Mouse (Mus musculus) left cerebral cortex, adult 2 months (tissue): Measurements from ENCODE around the gene Tex261. TPM values are rescaled to one million over a fixed set of nuclear protein-coding genes. Genes with fewer than 3 reads are reported as not detected.

ENCODE experiments used
- DNase-seq, 2 experiments: peaks; one replicate each; pipeline ENCODE4 v3.0.0; 2021 to 2022; ENCODE audit warnings: low spot score in 2 of 2, mixed read lengths in 1 of 2; ENCODE audit errors: extremely low spot score in 1 of 2
- H3K27ac ChIP-seq: fragments of 200-600 bp; 2 replicates; pipeline ENCODE4 v1.8.1; 2022
- H3K4me3 ChIP-seq: fragments of 200-600 bp; 2 replicates; pipeline ENCODE4 v1.8.1; 2022
- CTCF ChIP-seq: fragments of 200-600 bp; IDR thresholded peaks from 2 replicates; pipeline ENCODE4 v1.8.1; 2022; ENCODE audit warnings: antibody characterized with exemption, mild to moderate bottlenecking, moderate library complexity
- intact Hi-C: fragments of 180-260 bp; cut with DNase I; formaldehyde crosslinking; loops from one replicate; pipeline ENCODE4 v1.15.1; 2025
- total RNA-seq, 2 experiments: library from RNA; stranded (reverse); gene quantifications; 2 replicates each; pipeline ENCODE4 v1.2.3; 2021

Tex261 gene
- total RNA-seq, 2 experiments from 2014 or later = 49.1 to 53.9 TPM

GRCm38 (mm10) chr6:83788554-83788953, 12.9 kb upstream of the Tex261 start:
- intact Hi-C loops = no loop called here
- no peak overlapping the region for H3K4me3 ChIP-seq
- no peak for DNase-seq
- no peak for TF ChIP-seq CTCF
- no peak overlapping the region for H3K27ac ChIP-seq

GRCm38 (mm10) chr6:83786426-83786825, 10.8 kb upstream of the Tex261 start:
- no peak for DNase-seq
- Histone ChIP-seq H3K4me3 (no peak overlapping the region), H3K27ac (no peak overlapping the region)
- intact Hi-C loops = no loop called here
- TF ChIP-seq CTCF = no peak

GRCm38 (mm10) chr6:83779026-83779425, 3.4 kb upstream of the Tex261 start:
- H3K27ac ChIP-seq = no peak overlapping the region
- no peak for DNase-seq
- intact Hi-C loops = loop anchor here (5.0 to 10.0 kb wide), 2 partner anchors 133 to 454 kb away; partner anchors contain the start of genes Mob1a and Mthfd2
- no peak overlapping the region for H3K4me3 ChIP-seq
- peak; percentile 73 for TF ChIP-seq CTCF

GRCm38 (mm10) chr6:83778306-83778705, 2.7 kb upstream of the Tex261 start:
- DNase-seq = no peak
- intact Hi-C loops = loop anchor here (5.0 to 10.0 kb wide), 2 partner anchors 134 to 454 kb away; partner anchors contain the start of genes Mob1a and Mthfd2
- no peak for TF ChIP-seq CTCF
- no peak overlapping the region for H3K4me3 ChIP-seq
- H3K27ac ChIP-seq = no peak overlapping the region

- intact Hi-C loops = loop anchor here (5.0 to 10.0 kb wide), 2 partner anchors 137 to 450 kb away; partner anchors contain the start of genes Mob1a and Mthfd2
- Histone ChIP-seq H3K4me3 (peak overlapping the region; percentile 97), H3K27ac (peak overlapping the region; percentile 90)
- DNase-seq = no peak
- no peak for TF ChIP-seq CTCF
Measured at GRCm38 (mm10) chr6:83774781-83775563, 641 bp downstream of the Tex261 start.

- DNase-seq = no peak
- Histone ChIP-seq H3K27ac (no peak overlapping the region), H3K4me3 (peak overlapping the region; percentile 30)
- no peak for TF ChIP-seq CTCF
- intact Hi-C loops = loop anchor here (10.0 kb wide), 1 partner anchor 449 kb away; the partner anchor contains the start of genes Mob1a and Mthfd2
Measured at GRCm38 (mm10) chr6:83774126-83774525, 1.5 kb downstream of the Tex261 start.

GRCm38 (mm10) chr6:83768485-83768884, 7.1 kb downstream of the Tex261 start:
- DNase-seq = no peak
- no peak for TF ChIP-seq CTCF
- Histone ChIP-seq H3K4me3 (no peak overlapping the region), H3K27ac (no peak overlapping the region)
- intact Hi-C loops = no loop called here

- DNase-seq = no peak
- intact Hi-C loops = no loop called here
Measured at GRCm38 (mm10) chr6:83766982-83767381, 8.6 kb downstream of the Tex261 start.

GRCm38 (mm10) chr6:83762880-83763431, 12.7 kb downstream of the Tex261 start:
- TF ChIP-seq CTCF = no peak; the same call in 1 of the 2 replicates
- intact Hi-C loops = no loop called here
- Histone ChIP-seq H3K4me3 (no peak overlapping the region), H3K27ac (no peak overlapping the region)
- DNase-seq = no peak

More at GRCm38 (mm10) chr6:83766982-83767381, 8.6 kb downstream of the Tex261 start:
- Histone ChIP-seq H3K4me3 (no peak overlapping the region), H3K27ac (no peak overlapping the region)
- TF ChIP-seq CTCF = no peak

- no peak for DNase-seq
- no peak within 1 kb of the TSS for H3K4me3 ChIP-seq
Measured at GRCm38 (mm10) chr6:83762344-83762743, 13.3 kb downstream of the Tex261 start, which contains the start of gene Ankrd53. Ankrd53 (plus strand) TSS chr6:83762644.

GRCm38 (mm10) chr6:83756051-83756450, 19.6 kb downstream of the Tex261 start:
- Histone ChIP-seq H3K4me3 (no peak overlapping the region), H3K27ac (no peak overlapping the region)
- no peak for DNase-seq
- intact Hi-C loops = no loop called here
- TF ChIP-seq CTCF = no peak

More at GRCm38 (mm10) chr6:83762344-83762743, 13.3 kb downstream of the Tex261 start, which contains the start of gene Ankrd53:
- intact Hi-C loops = no loop called here
- no peak within 1 kb of the TSS for H3K27ac ChIP-seq
- no peak for TF ChIP-seq CTCF

GRCm38 (mm10) chr6:83750171-83750684, 25.4 kb downstream of the Tex261 start:
- Histone ChIP-seq H3K4me3 (no peak overlapping the region), H3K27ac (no peak overlapping the region)
- peak; percentile 29 to 60 for DNase-seq
- intact Hi-C loops = loop anchor here (2.0 kb wide), 1 partner anchor 57 kb away; no protein-coding TSS in a partner anchor
- TF ChIP-seq CTCF = peak; percentile 84
